Mouse (Mus musculus) heart, postnatal 0 days (tissue): Measurements from ENCODE around the gene Fam206a.

Source experiments
- CTCF ChIP-seq: IDR thresholded peaks from 2 replicates; pipeline ENCODE4 v1.5.1; 2016; ENCODE audit warnings: antibody characterized with exemption, control low read depth, low read depth
- EP300 ChIP-seq: IDR thresholded peaks from 2 replicates; pipeline ENCODE4 v1.6.1; 2016; ENCODE audit warnings: antibody characterized with exemption, low read depth

DNA sequence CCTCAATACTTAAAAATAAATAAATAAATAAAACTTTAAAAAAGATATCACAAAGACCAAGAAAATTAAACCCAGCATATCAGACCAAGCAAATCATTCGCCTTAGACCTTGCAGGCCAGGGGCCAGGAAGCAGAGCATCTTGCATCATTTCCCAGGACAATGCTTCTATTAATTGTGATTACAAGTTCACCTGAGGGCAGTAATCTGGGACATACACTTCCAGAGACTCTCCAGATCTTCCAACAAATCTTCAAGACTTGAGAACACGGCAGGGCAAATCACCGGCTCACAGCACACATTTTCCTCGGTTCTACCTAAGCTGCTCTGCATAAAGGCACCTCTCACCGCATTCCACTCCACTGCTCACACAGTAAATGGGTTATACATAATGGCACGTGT lies 45.9 kb downstream of the Fam206a start:
- TF ChIP-seq EP300 = no peak
- no peak for TF ChIP-seq CTCF
